Mouse (Mus musculus) retina, postnatal 7 days (tissue): Measurements from ENCODE around the gene Cckar.

Experiments
- DNase-seq: peaks from one replicate; pipeline ENCODE4 v3.0.0-alpha.2; 2012; ENCODE audit warnings: low read depth, low spot score

The Cckar gene

GRCm38 (mm10) chr5:53672352-53672751, 35.2 kb downstream of the Cckar start:
- peak; percentile 80 for DNase-seq

- no peak for DNase-seq
These were observed 36.0 kb downstream of the Cckar start for GRCm38 (mm10) chr5:53671507-53671906.

- no peak for DNase-seq
These were observed 37.1 kb downstream of the Cckar start for GRCm38 (mm10) chr5:53670321-53670938.

- DNase-seq, result no peak
These were observed 39.5 kb downstream of the Cckar start for GRCm38 (mm10) chr5:53668021-53668420.

GRCm38 (mm10) chr5:53663665-53664064, 43.8 kb downstream of the Cckar start:
- DNase-seq, result no peak

GRCm38 (mm10) chr5:53662413-53662812, 45.1 kb downstream of the Cckar start:
- DNase-seq, result no peak

- no peak for DNase-seq
These were observed 46.0 kb downstream of the Cckar start for GRCm38 (mm10) chr5:53661508-53661907.

- DNase-seq, result no peak
These were observed 49.6 kb downstream of the Cckar start for GRCm38 (mm10) chr5:53657925-53658324.

- no peak for DNase-seq
These were observed 50.9 kb downstream of the Cckar start for GRCm38 (mm10) chr5:53656596-53656995.
